Mouse (Mus musculus) left cerebral cortex, postnatal 10 days (tissue): ENCODE results near the gene Aup1. TPM values are rescaled to one million over a fixed set of nuclear protein-coding genes. Genes with fewer than 3 reads are reported as not detected.
A peak's percentile ranks its signal among the peaks of the same experiment; 100 is the strongest.

Experiments used
- DNase-seq, 2 experiments: peaks; one replicate each; pipeline ENCODE4 v3.0.0; 2021 to 2022; ENCODE audit warnings: low spot score in 2 of 2, mixed read lengths in 1 of 2; ENCODE audit errors: extremely low spot score in 1 of 2
- intact Hi-C: fragments of 180-260 bp; cut with DNase I; formaldehyde crosslinking; loops from one replicate; pipeline ENCODE4 v1.15.1; 2025
- total RNA-seq, 2 experiments: library from RNA; stranded (reverse); gene quantifications; 2 replicates each; pipeline ENCODE4 v1.2.3; 2021

Aup1 gene
- total RNA-seq, 2 experiments from 2014 or later, result 97.9 to 99.8 TPM

- intact Hi-C loops, result no loop called here
- DNase-seq, result no peak
Measured at GRCm38 (mm10) chr6:83027293-83027692, 27.0 kb upstream of the Aup1 start.

DNA sequence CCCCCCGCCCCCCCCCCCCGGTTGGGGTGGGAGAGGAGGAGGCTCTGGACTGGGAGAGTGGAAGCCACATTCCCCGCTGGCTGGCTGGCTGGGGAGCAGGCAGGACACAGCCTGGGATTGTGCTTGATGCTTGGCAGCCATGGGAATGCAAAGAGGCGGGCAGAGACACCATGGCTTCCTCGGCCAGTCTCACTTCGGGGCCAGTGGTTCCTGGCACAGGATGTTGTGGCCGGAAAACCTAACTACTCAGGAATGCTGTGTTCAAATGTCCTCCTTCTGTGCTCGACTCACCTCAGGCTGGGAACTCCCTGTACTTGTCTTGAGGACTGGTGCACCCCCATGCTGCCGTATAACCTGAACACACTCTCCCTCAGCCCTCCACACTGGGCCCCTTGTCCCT, 26.6 kb upstream of the Aup1 start:
- intact Hi-C loops, result no loop called here
- no peak for DNase-seq

DNA sequence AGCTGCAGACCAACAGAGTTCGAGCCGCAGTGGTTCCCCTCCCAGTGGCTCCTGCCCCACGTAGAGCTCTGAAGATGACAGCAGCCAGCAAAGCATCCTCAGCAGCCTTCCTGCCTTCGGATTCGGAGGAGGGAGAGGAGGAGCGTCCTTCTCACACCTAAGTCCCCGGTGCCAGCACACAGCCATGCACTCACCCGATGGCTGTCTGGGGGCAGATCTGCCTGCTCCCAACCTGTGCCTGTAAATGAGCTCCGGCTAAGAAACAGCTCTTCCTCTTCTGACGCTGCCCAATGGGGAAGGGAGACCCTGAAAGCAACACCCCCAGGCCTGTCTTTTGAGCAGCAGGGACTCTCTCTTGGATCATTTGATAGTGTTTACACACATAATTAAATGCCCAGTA, 24.5 kb upstream of the Aup1 start:
- DNase-seq, result no peak
- intact Hi-C loops, result loop anchor here (5.0 kb wide), 1 partner anchor 32 kb away; no protein-coding TSS in a partner anchor

GRCm38 (mm10) chr6:83031111-83031510, 23.2 kb upstream of the Aup1 start:
- DNase-seq, result no peak
- intact Hi-C loops, result loop anchor here (5.0 kb wide), 1 partner anchor 34 kb away; no protein-coding TSS in a partner anchor

DNA sequence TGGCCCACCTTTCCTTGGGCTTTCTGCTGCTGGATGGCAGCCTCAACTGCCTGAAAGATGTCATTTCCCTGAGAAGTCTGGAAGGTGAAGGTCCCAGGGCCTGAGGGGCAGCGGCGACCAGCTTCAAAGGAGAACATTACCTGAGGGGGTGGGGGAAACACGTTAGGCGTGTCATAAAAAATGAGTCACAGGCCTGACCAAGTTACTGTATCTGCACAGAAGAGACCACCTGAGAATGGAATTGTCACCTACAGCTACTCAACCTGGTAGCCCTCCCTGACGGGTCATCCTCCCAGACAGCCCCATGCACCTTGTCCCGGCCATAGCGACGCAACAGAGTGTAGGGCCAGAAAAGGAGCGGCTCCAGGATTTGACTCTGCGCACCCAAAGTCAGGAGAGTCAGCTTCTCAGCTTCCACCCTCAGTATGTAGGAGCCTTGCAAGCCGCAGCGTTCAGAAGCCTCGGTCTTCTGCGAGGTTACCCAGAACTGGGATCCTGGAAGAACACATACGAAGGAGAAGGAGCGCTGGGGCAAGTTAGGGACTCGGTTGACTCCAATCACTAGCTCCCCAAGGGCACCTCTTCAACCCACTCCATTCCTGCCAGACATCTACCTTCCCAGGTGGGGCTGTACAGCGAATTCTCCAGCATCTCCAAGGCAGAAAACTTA, 22.3 kb upstream of the Aup1 start:
- no peak for DNase-seq
- intact Hi-C loops, result loop anchor here (5.0 kb wide), 1 partner anchor 35 kb away; no protein-coding TSS in a partner anchor

- no peak for DNase-seq
- intact Hi-C loops, result loop anchor here (5.0 kb wide), 1 partner anchor 35 kb away; no protein-coding TSS in a partner anchor
Measured at GRCm38 (mm10) chr6:83032769-83033191, 21.5 kb upstream of the Aup1 start.

GRCm38 (mm10) chr6:83033249-83034185, 20.8 kb upstream of the Aup1 start, which contains the start of the genes Dok1 and Loxl3:
Gene Dok1 (minus strand): TSS chr6:83033471.
Gene Loxl3 (plus strand): TSS chr6:83034173.
- intact Hi-C loops, result loop anchor here (5.0 kb wide), 1 partner anchor 36 kb away; no protein-coding TSS in a partner anchor
- DNase-seq, result peak in 1 of 2 experiments; percentile 86

- intact Hi-C loops, result loop anchor here (5.0 kb wide), 1 partner anchor 37 kb away; no protein-coding TSS in a partner anchor
- DNase-seq, result no peak
Measured at GRCm38 (mm10) chr6:83034463-83035055, 19.8 kb upstream of the Aup1 start.

DNA sequence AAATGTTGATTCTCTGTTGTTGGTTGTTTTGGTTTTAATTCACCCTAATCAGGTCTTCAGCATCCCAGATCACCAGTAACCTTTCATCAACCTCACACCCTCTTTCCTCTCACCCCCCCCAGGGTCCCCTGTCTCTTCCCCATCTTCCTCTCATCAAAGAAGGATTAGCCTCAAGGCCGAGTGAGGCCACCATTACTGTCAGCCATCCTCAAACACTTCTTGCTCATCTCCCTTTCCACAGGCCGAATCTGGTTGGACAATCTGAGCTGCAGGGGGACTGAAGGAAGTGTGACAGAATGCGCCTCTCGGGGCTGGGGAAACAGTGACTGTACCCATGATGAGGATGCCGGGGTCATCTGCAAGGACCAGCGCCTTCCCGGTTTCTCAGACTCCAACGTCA, 17.1 kb upstream of the Aup1 start:
- intact Hi-C loops, result no loop called here
- no peak for DNase-seq

DNA sequence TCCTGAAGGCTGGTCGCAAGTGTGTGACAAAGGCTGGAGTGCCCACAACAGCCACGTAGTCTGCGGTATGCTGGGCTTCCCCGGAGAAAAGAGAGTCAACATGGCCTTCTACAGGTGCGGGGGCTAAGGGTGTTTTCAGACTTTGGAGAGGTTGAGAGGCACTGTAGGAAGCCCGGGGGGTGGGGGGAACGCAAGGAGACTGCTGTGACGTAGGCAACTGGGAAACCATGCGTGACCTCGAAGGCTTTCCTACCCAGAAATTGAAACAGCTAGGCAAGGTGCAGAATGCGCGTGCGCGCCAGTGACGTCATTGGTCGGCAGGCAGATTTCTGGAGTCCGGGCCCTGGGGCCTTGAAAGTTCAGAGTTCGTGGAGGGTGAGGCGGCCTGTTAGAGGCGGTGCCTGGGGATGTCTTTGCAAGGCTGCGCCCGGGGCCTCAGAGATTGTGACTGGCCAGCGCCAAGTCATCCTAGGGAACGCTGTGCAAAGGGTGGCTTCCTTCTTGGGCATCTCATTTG, 15.8 kb upstream of the Aup1 start:
- peak; percentile 84 to 90 for DNase-seq
- intact Hi-C loops, result no loop called here

DNA sequence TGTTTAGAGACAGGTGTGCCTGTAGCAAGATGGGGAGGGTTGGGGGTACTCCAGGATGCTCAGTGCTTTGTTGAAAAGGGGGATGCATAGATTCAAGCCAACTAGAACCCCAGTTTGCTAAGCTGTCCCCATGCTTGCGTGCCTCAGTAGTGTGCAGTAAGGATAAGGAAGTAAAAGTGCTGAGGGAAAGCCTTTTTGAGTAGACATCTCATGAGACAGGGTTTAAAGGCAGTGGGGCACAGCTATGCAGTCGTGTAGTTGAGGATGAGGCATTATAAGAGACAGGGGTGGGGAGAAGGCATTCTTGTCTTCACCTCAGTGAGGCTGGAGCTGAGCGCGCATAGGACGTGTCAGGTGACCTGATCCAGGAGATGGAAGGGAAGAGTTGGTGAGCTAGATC, 13.7 kb upstream of the Aup1 start:
- no peak for DNase-seq

DNA sequence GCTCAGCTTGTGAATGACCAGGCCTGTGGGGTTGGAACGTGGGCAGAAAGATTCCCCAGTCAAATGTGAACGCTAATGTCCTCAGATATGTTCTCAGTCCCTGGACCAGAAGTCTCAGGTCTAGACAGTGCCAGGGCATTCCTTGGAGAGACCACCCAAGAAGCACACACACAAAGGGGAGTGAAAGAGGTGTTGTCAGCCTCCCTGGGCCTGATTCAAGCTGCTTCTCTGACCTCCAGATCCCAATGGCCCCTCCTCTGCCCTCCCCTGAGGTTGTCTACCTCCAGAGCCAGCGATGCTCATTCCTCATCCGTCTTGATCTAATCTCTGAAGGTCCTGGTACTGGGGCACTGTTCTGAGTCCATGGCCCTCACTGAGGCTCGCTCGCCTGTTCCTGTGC, 10.8 kb upstream of the Aup1 start:
- DNase-seq, result no peak
- intact Hi-C loops, result no loop called here

More for the DNA sequence above, 13.7 kb upstream of the Aup1 start:
- intact Hi-C loops, result no loop called here

- DNase-seq, result no peak
- intact Hi-C loops, result no loop called here
Measured at GRCm38 (mm10) chr6:83043993-83044392, 10.3 kb upstream of the Aup1 start.

- intact Hi-C loops, result no loop called here
- DNase-seq, result no peak
Measured at GRCm38 (mm10) chr6:83044742-83045141, 9.6 kb upstream of the Aup1 start.

DNA sequence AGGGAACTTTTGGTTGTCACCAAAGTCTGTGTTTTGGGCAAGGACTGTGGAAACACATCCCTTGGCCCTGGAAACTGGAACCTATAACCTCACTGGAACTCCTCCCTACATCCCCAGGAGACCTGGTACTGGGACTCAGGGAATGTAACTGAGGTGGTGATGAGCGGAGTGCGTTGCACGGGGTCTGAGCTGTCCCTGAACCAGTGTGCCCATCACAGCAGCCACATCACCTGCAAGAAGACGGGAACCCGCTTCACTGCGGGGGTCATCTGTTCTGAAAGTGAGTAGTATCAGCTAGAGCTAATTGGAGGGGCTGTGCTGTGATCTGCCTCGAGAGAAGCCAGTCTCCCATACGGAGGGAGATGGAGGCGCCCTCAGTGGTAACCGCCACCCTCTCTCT, 5.0 kb upstream of the Aup1 start:
- no peak for DNase-seq
- intact Hi-C loops, result no loop called here

DNA sequence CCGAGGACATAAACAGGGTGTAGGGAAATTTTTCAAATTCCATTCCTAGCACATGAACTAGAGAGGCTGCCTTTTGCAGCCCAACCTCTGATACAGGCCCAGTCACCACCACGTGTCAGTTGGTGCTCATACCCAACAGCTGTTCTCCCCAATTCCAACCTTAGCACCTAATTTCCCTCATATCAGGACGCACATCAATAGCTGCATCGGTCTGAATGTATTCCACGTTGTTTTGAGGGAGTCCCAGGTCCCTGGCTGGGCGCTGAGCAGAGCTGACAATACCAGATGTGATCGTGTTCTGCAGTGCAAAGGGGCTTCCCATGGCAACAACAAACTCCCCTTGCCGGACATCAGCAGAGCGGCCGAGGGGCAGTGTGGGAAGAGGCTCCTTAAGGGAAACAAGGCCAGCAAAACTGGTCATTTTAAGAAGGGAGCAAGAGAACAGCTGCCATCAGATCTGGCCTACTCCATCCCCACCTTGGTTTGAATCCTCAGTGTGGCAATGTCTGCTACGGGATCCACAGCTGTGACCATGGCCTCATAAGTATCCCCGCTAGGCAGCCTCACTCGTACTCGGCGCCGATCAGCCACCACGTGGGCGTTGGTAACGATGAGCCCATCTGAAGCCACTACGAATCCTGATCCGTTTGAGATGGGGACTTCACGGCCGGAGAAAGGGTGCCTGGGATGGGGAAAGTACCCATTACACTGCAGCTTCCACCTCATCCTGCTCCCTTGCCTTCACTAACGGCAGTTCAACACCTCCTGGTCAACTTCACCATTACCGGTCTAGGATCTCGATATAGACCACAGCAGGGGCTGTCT, 973 bp upstream of the Aup1 start:
- intact Hi-C loops, result no loop called here
- peak in 1 of 2 experiments; percentile 64 for DNase-seq

GRCm38 (mm10) chr6:83054871-83055431, 630 bp downstream of the Aup1 start, which contains the start of gene Htra2:
Gene Htra2 (minus strand): TSS chr6:83055273.
- DNase-seq, result no peak
- intact Hi-C loops, result loop anchor here (2.0 kb wide), 1 partner anchor 58 kb away; no protein-coding TSS in a partner anchor

DNA sequence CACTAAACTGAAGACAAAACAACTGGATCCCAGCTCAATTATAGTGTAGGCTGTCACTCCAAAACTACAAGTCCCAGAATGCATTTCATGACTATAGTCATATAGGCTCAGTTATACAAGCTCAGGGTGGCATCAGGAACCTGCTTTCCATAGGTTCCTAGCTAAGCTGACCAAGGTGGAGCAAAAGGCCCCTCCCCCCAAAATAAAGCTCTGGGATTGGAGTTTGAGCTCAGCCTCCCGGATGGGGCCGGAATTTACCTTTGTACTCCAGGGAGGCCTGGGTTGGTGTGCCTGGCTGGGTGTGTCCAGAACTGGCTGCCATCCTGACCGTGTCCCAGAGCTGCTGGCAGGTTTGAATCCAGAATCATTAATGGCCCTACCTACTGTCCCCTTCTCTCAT, 3.5 kb downstream of the Aup1 start, which contains the start of gene Dqx1:
Gene Dqx1, plus strand, starts transcription at position 55 of the 400 bp plus-strand sequence.
- DNase-seq, result peak in 1 of 2 experiments; percentile 40
- intact Hi-C loops, result no loop called here
